Mouse (Mus musculus) hindbrain, embryonic 15.5 days (tissue): ENCODE measurements around the gene Hus1b. TPM values are rescaled to one million over a fixed set of nuclear protein-coding genes. Genes with fewer than 3 reads are reported as not detected.

ENCODE experiments used
- ATAC-seq: fragments of 200-750 bp; cut with Nextera tagmentation; 2 replicates; pipeline ENCODE4 v1.8.0; 2017; ENCODE audit warnings: low read depth, moderate number of reproducible peaks, moderate TSS enrichment; ENCODE audit not compliant: low FRiP score
- H3K27ac ChIP-seq: fragments of 300-500 bp; sonication (generic); replicated peaks from 2 replicates; pipeline ENCODE4 v1.5.1; 2015; ENCODE audit warnings: mild to moderate bottlenecking, inconsistent platforms
- H3K27me3 ChIP-seq: fragments of 300-500 bp; sonication (generic); 2 replicates; pipeline ENCODE4 v1.6.1; 2015; ENCODE audit warnings: control low read depth, inconsistent platforms
- H3K36me3 ChIP-seq: fragments of 300-500 bp; sonication (generic); 2 replicates; pipeline ENCODE4 v1.6.1; 2015; ENCODE audit warnings: control low read depth, inconsistent platforms
- H3K4me1 ChIP-seq: fragments of 300-500 bp; sonication (generic); replicated peaks from 2 replicates; pipeline ENCODE4 v1.6.1; 2015; ENCODE audit warnings: control low read depth, inconsistent platforms
- H3K4me2 ChIP-seq: fragments of 300-500 bp; sonication (generic); 2 replicates; pipeline ENCODE4 v1.6.1; 2015; ENCODE audit warnings: moderate library complexity, mild to moderate bottlenecking, inconsistent platforms
- H3K4me3 ChIP-seq: fragments of 300-500 bp; sonication (generic); 2 replicates; pipeline ENCODE4 v1.5.1; 2015; ENCODE audit warnings: mild to moderate bottlenecking, inconsistent platforms
- H3K9ac ChIP-seq: fragments of 300-500 bp; sonication (generic); 2 replicates; pipeline ENCODE4 v1.6.1; 2015; ENCODE audit warnings: inconsistent platforms
- H3K9me3 ChIP-seq: fragments of 300-500 bp; sonication (generic); 2 replicates; pipeline ENCODE4 v1.6.1; 2016; ENCODE audit warnings: control low read depth, inconsistent platforms
- WGBS: fragments of 180-500 bp; shearing (Covaris S2); methylation state at CpG from one replicate; pipeline ENCODE4 v1.1.7; 2015; 5-methylcytosine and 5-hydroxymethylcytosine counted together
- polyA plus RNA-seq: library from polyadenylated mRNA; unstranded; fragments of >200 nt; fragmentation: Nextera tagmentation; extraction: Ambion mirVana; gene quantifications from 2 replicates; pipeline ENCODE4 v1.2.1, GENCODE M21; 2015

Gene Hus1b
- polyA plus RNA-seq, result not detected in 2 replicates

DNA sequence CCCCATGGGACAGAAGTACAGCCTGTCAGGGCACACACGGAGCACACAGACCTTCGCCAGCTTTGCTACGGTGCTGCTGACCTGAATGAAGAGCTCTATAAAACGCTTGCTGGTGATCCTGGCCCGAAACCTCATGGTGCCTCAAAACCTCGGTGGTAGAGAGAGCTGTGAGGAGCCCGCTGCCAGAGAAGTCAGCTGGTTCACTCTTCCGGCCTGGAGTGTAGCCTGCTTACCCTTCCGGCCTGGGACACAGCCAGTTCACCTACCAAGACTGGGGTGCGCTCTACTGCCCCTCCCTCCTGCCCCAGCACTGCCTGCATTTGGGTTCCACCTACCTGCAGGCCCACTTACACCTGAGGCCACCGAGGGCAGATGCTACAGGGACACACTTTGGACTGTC, at the start of gene Hus1b:
Gene Hus1b, minus strand, starts transcription at position 220 of the 400 bp plus-strand sequence.
- WGBS, result 94% methylated on average over 11 of the region's 11 CpGs
- H3K36me3 ChIP-seq, result no peaks in the 10 kb centered on the region
- H3K27ac ChIP-seq, result no peak within 1 kb of the TSS
- no peaks in the 10 kb centered on the region for H3K27me3 ChIP-seq
- no peak within 1 kb of the TSS for H3K4me2 ChIP-seq
- no peaks in the 10 kb centered on the region for H3K4me1 ChIP-seq
- ATAC-seq, result no peak
- no peak within 1 kb of the TSS for H3K9ac ChIP-seq
- no peaks in the 10 kb centered on the region for H3K9me3 ChIP-seq
- no peak within 1 kb of the TSS for H3K4me3 ChIP-seq

DNA sequence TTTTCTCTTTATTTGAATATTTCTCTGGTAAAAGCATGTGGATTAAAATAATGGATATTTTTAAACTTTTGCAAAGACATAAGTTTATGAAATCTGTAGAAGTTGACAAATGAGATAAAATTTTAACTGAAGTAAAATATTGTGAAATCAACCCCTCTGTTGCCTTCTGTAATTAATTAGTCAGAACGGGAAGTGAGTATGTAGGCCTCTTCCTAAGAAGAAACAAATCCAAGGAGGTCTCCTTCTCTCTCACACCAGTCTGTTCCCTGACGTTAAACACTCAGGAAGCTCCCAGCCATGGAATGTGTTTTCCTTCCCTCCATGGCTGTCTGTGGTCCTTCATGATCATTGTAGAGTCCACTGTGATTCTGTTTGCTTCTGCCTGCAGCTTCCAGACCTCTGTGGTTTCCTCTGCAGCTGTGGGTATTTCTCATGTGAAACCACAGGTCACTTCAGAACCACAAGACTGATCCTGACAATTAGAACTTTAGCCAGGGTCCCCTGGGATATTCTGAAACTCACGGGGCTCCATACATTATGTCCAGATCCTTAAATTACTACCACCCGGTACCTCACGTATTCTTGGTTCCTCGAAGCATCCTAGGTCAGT, 46.8 kb upstream of the Hus1b start:
- Histone ChIP-seq H3K4me3 (no peak overlapping the region), H3K27me3 (no peaks in the 10 kb centered on the region), H3K27ac (no peak overlapping the region), H3K9ac (no peak overlapping the region), H3K9me3 (no peaks in the 10 kb centered on the region), H3K4me1 (no peaks in the 10 kb centered on the region), H3K36me3 (no peaks in the 10 kb centered on the region), H3K4me2 (no peak overlapping the region)
- ATAC-seq, result no peak
- WGBS, result 86% methylated on average over 6 of the region's 6 CpGs

DNA sequence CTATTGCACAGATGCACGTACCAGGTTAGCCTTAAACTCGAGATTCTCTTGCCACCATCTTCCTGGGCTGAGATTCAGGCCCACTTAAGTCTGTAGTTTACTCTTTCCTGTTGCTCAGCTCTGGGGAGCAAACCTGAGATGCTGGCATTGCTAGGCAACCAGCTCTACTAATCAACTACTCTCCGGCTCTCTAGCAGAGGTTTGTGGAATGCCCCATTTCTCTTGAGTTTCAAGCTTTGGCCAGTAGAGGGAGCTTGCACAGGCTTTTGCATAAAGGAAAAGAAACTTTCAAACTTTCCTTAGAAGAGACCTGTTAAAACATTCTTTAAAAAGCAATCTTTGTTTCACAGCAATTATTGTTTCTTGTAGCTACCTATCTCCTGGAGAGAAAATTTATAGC, 46.3 kb upstream of the Hus1b start:
- H3K36me3 ChIP-seq, result no peaks in the 10 kb centered on the region
- H3K4me3 ChIP-seq, result no peak overlapping the region
- peak; percentile 82; the same call in 1 of the 2 replicates for ATAC-seq
- no peaks in the 10 kb centered on the region for H3K4me1 ChIP-seq
- no peak overlapping the region for H3K4me2 ChIP-seq
- 31% methylated on average over 3 of the region's 3 CpGs for WGBS
- no peak overlapping the region for H3K27ac ChIP-seq
- H3K9me3 ChIP-seq, result no peaks in the 10 kb centered on the region
- H3K9ac ChIP-seq, result no peak overlapping the region
- H3K27me3 ChIP-seq, result no peaks in the 10 kb centered on the region

DNA sequence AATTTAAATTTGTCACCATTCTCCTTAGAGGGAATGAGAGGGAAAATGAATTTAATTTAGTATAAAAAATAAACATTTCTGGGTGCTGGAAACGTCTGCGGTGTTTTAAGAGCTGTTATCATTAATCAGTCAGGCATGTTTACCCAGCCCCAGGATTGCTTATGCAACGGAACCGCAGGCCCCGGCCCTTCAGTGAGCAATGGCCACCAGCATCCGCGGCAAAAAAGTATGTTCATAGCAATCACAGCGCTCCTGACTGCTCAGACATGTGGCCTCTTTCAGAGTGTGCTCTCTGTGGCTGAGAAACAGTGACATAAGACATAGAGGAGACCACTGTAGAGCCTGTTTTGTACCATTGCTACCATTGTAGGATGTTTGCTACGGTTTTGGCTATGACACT, 42.7 kb upstream of the Hus1b start:
- H3K4me2 ChIP-seq, result no peak overlapping the region
- H3K4me1 ChIP-seq, result peaks cover 10% of the 10 kb centered on the region
- H3K9me3 ChIP-seq, result no peaks in the 10 kb centered on the region
- peaks cover 8% of the 10 kb centered on the region; the same call in 1 of the 2 replicates for H3K27me3 ChIP-seq
- no peak overlapping the region for H3K9ac ChIP-seq
- no peaks in the 10 kb centered on the region for H3K36me3 ChIP-seq
- no peak overlapping the region for H3K4me3 ChIP-seq
- no peak for ATAC-seq
- H3K27ac ChIP-seq, result no peak overlapping the region
- 87% methylated on average over 9 of the region's 9 CpGs for WGBS

DNA sequence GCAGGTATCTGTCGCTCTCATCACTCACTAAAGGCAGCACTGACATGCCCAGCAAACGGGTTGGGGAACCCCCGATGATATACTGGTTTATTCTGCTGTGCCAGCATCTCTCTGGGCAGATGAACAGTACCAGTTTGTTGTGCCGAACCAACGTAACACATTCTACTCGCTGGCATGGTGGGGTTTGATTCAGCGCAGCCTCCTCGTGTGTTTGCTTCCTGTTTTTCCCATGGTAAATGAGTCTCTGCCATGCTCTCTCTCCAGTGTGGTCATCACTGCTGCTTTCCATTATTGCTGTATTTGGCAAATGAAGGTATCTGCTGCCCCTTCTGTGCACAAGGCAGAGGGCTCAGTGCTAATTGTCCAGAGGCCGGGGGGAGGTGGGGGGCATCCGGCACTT, 42.2 kb upstream of the Hus1b start:
- Histone ChIP-seq H3K4me2 (no peak overlapping the region), H3K4me3 (no peak overlapping the region), H3K9me3 (no peaks in the 10 kb centered on the region), H3K36me3 (no peaks in the 10 kb centered on the region), H3K4me1 (peaks cover 13% of the 10 kb centered on the region), H3K9ac (no peak overlapping the region), H3K27me3 (peaks cover 8% of the 10 kb centered on the region; the same call in 1 of the 2 replicates), H3K27ac (no peak overlapping the region)
- no peak for ATAC-seq
- 91% methylated on average over 10 of the region's 10 CpGs for WGBS

DNA sequence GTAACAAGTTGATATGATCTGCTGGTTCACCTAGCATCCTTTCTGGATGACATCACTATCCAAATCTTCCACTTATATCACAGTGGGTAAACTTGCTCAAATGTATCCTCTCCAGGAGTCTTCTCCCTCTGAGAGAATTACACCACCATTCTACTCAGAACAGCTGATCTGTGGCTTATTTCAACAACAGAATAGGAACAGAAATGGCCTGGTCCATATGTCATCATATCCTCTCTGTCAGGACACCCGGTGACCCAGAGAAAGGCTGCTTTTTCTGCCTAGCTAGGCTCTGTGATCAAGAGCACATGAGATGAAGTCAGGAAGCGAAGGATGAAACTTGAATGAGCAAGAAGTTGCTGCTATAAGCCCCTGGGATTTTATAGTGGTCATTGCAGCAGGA, 40.1 kb upstream of the Hus1b start:
- WGBS, result 86% methylated on average over 2 of the region's 2 CpGs
- no peak overlapping the region for H3K9ac ChIP-seq
- no peak for ATAC-seq

DNA sequence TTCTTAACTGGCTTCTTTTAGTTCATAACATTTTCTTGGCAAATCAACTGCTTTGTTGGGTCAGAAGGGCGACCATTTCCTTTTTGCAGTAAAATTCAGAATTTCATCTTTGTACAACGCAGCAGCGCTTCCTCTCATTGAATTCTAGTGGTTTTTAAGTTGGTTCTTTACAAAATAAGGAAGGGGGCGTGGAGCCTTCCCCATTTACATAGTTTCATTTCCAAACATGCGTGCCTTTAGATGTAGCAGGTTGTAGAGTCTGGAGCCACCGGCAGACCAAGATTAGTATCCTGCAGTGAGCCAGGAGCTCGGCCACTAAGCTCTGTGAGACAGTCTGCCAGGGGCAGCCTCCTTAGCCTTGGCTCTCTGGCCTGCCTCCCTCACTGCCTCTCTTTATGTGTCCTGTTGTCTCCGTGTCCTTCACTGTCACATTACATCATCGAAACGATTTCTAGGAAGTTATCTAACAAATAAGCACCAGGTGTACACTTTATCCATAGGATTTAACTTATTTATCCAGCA, 39.4 kb upstream of the Hus1b start:
- Histone ChIP-seq H3K4me2 (no peak overlapping the region), H3K9me3 (no peaks in the 10 kb centered on the region), H3K4me3 (no peak overlapping the region), H3K36me3 (no peaks in the 10 kb centered on the region), H3K4me1 (peaks cover 13% of the 10 kb centered on the region), H3K27me3 (peaks cover 8% of the 10 kb centered on the region; the same call in 1 of the 2 replicates), H3K27ac (no peak overlapping the region), H3K9ac (no peak overlapping the region)
- no peak for ATAC-seq
- 73% methylated on average over 10 of the region's 10 CpGs for WGBS

More for the DNA sequence above, 40.1 kb upstream of the Hus1b start:
- Histone ChIP-seq H3K36me3 (no peaks in the 10 kb centered on the region), H3K4me1 (peaks cover 13% of the 10 kb centered on the region), H3K27ac (no peak overlapping the region), H3K9me3 (no peaks in the 10 kb centered on the region), H3K4me3 (no peak overlapping the region), H3K27me3 (peaks cover 8% of the 10 kb centered on the region; the same call in 1 of the 2 replicates), H3K4me2 (no peak overlapping the region)

DNA sequence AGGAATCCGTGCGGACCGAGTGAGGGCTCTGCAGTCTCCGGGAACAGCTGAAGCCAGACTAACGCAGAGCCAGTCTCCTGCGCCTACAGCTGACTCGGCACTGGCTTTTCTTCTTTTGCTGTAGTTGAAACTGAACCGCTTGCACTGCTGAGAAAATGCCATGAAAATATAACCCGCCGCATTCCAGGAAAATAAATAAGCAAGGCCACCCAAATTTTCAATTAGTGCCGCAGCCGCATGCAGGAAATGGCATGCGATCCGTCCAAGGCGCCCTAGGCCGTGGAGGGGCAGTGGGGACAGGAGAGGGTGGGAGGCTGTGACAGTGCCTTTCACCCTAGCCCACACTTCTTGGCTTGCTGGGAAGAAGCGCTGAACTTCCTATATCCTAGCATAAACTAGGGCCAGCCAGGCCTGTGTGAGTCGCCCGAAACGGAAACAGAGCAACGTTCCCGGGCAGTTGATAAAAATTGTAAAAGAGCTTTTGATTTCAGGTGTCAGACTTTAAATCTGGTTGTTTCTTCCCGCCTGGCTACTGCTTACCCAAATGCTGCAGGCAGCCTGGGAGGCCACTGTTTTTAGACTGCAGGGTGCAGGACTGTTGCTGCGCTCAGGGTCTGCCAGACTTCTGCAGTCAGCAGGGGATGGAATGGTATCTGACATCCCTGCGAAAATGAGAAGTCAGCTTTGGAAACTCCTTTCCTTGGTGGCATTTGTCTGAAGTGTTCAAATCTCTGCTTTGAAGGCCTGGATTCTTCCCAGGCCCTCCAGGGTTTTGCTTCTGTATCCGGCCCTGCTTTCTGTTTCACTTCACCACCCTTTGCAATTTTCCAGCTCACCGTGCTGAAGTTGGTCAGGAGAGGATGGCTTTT, 38.3 kb upstream of the Hus1b start:
- peak overlapping the region; percentile 50 for H3K27ac ChIP-seq
- 18% methylated on average over 27 of the region's 27 CpGs for WGBS

DNA sequence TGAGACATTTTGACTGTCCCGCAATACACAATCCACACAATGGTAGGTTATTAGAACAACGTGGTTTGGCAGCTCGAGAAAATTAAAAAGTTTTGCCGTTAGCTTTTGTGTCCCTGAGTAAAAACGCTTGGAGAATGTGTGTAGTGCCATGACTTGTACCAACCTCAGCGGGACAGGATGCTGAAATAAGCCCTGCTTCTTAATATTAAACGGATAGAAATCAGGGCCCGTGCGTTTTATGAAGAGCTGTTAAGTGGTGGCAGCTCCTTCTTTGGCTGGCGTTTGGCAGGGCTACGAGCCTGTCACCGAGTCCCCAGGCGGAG, 37.7 kb upstream of the Hus1b start:
- H3K27me3 ChIP-seq, result peaks cover 8% of the 10 kb centered on the region; the same call in 1 of the 2 replicates
- H3K4me3 ChIP-seq, result peak overlapping the region; percentile 28
- H3K4me1 ChIP-seq, result peaks cover 13% of the 10 kb centered on the region
- no peaks in the 10 kb centered on the region for H3K36me3 ChIP-seq
- peak overlapping the region; percentile 61 for H3K4me2 ChIP-seq
- ATAC-seq, result no peak
- 18% methylated on average over 13 of the region's 13 CpGs for WGBS
- peak overlapping the region; percentile 19; the same call in 1 of the 2 replicates for H3K9ac ChIP-seq
- H3K27ac ChIP-seq, result peak overlapping the region; percentile 50; the same call in 1 of the 2 replicates
- no peaks in the 10 kb centered on the region for H3K9me3 ChIP-seq

More for the DNA sequence above, 38.3 kb upstream of the Hus1b start:
- H3K4me3 ChIP-seq, result peak overlapping the region; percentile 28
- no peaks in the 10 kb centered on the region for H3K9me3 ChIP-seq
- peak overlapping the region; percentile 19; the same call in 1 of the 2 replicates for H3K9ac ChIP-seq
- ATAC-seq, result peak; percentile 85
- peaks cover 8% of the 10 kb centered on the region; the same call in 1 of the 2 replicates for H3K27me3 ChIP-seq
- peaks cover 13% of the 10 kb centered on the region for H3K4me1 ChIP-seq
- no peaks in the 10 kb centered on the region for H3K36me3 ChIP-seq
- H3K4me2 ChIP-seq, result peak overlapping the region; percentile 61

DNA sequence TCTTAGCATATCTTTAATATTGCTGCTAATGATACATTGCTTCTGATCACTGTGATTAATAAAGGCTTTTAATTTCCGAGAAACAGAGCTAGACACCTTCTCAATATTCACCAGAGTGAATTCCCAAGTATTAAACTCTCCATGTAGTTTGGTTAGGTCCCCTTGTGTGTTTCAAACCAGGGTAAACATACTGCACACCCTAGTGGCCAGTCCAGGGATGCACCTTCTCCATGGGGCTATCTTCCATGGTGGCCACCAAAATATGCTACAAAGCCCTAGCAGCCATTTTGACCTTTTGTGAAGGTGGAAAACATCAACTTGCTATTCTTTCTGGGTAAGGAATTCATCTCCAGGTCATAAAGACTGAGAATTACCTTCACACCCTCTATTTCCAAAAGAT, 34.1 kb upstream of the Hus1b start:
- WGBS, result 85% methylated on average over 1 of the region's 1 CpGs
- ATAC-seq, result no peak
- no peaks in the 10 kb centered on the region for H3K9me3 ChIP-seq

DNA sequence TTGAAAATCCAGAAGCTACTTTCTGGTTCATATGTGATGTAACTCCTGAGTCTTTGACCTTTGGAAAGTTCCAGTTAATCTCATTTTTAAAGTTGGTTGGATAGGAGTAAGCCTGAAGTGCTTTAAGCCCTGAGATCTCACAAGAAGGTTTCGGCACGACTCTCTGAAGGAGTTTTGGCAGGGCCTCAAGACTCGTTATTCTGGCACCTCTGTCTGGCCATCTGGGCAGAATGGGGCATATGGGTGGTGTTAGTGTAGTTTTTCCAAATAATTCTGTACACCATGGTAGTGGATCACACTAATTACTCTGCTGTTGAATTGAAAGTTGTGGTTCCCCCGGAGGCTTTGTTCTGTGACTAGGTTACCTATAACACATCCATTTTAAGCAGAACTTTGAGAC, 30.7 kb upstream of the Hus1b start:
- Histone ChIP-seq H3K4me2 (no peak overlapping the region), H3K9me3 (no peaks in the 10 kb centered on the region), H3K4me3 (no peak overlapping the region), H3K27me3 (no peaks in the 10 kb centered on the region), H3K9ac (no peak overlapping the region), H3K36me3 (no peaks in the 10 kb centered on the region), H3K27ac (no peak overlapping the region), H3K4me1 (peaks cover 5% of the 10 kb centered on the region; the same call in 1 of the 2 replicates)
- ATAC-seq, result no peak
- 66% methylated on average over 4 of the region's 4 CpGs for WGBS

More for the DNA sequence above, 34.1 kb upstream of the Hus1b start:
- H3K27me3 ChIP-seq, result no peaks in the 10 kb centered on the region
- peaks cover 13% of the 10 kb centered on the region for H3K4me1 ChIP-seq
- no peak overlapping the region for H3K4me2 ChIP-seq
- H3K27ac ChIP-seq, result no peak overlapping the region
- H3K36me3 ChIP-seq, result no peaks in the 10 kb centered on the region
- H3K4me3 ChIP-seq, result no peak overlapping the region
- H3K9ac ChIP-seq, result no peak overlapping the region

DNA sequence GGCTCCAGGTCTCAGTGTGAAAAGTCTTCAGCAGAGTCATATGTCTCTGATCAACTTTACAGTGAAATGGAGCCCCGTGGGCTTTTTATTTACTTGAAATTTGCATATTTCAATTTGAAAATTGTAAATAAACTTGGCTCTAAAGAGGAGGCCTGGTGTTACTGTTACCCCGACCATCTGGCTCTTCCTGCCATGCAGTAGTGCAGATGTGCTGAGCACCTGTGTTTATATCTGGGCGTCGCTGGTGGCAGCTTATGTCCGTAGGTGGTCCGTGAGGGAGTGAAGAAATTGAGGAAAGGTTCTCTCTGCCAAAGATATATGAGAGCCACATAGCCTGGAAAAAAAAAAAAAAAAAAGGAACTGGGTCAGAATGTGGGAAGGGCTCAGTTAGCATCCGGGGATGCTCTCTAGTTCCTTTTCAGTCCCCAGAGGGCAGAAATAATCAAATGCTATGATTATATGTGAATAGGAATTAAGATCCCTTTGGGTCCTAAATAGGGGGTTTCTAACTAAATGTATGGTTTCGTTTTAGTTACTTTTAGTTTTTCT, 29.1 kb upstream of the Hus1b start:
- ATAC-seq, result no peak
- H3K4me2 ChIP-seq, result no peak overlapping the region
- no peak overlapping the region for H3K27ac ChIP-seq
- H3K9ac ChIP-seq, result no peak overlapping the region
- no peak overlapping the region for H3K4me3 ChIP-seq
- 69% methylated on average over 8 of the region's 8 CpGs for WGBS
- H3K9me3 ChIP-seq, result no peaks in the 10 kb centered on the region
- H3K36me3 ChIP-seq, result no peaks in the 10 kb centered on the region
- peaks cover 14% of the 10 kb centered on the region for H3K4me1 ChIP-seq
- no peaks in the 10 kb centered on the region for H3K27me3 ChIP-seq
